Comparison of ENCODE assay signal across 25 mouse cellular contexts in genomic region chr4:35189794-35190193, GRCm38 (mm10). TPM values are rescaled to one million over a fixed set of nuclear protein-coding genes. Genes with fewer than 3 reads are reported as not detected.
DNase-seq lines count a peak whose midpoint lies in the region; ATAC-seq and TF ChIP-seq lines count a peak whose summit lies in the region.
"Had no signal": no experiment of that assay in that cellular context is flagged by ENCODE, and none has a peak within 500 bp of the region (broad histone marks: within the 10 kb centered on the region; RNA-seq: fewer than 3 reads in every experiment).

No protein-coding gene starts in this region.

- no peaks in the 10 kb centered on the region for H3K36me3 ChIP-seq in heart, embryonic 11.5 days (ENCODE audit: control insufficient read depth, insufficient read depth, low read length)
- peaks cover 7% of the 10 kb centered on the region for H3K36me3 ChIP-seq in heart, adult 2 months (ENCODE audit: control insufficient read depth, insufficient read depth, low read length)
- H3K36me3 ChIP-seq in lung, embryonic 14.5 days (ENCODE audit: insufficient read depth) = peaks cover 4% of the 10 kb centered on the region; the same call in 1 of the 2 replicates
- H3K36me3 ChIP-seq in forebrain, embryonic 10.5 days (replicated peaks) = 0 out of 2 replicates have a peak, but pooled peaks cover 3% of the 10 kb centered on the region
- H3K36me3 ChIP-seq: limb, embryonic 10.5 days had no signal

- 0 out of 2 replicates have a peak, but pooled peaks have one; percentile 35 for ATAC-seq in heart, embryonic 11.5 days (replicated peaks; ENCODE audit: insufficient number of reproducible peaks, low FRiP score, low TSS enrichment)
- ATAC-seq in lung, embryonic 14.5 days (ENCODE audit: insufficient read depth) = no peak
- ATAC-seq: forebrain, embryonic 13.5 days; liver, postnatal 0 days had no signal

- no peak overlapping the region for H3K4me2 ChIP-seq in heart, embryonic 11.5 days
- H3K4me2 ChIP-seq in lung, embryonic 14.5 days = no peak overlapping the region
- H3K4me2 ChIP-seq: forebrain, embryonic 13.5 days; hindbrain, embryonic 13.5 days had no signal

- 64% methylated on average over 5 of the region's 5 CpGs for WGBS in heart, embryonic 11.5 days (ENCODE audit: insufficient replicate concordance)
- WGBS in heart, adult 2 months = 59% methylated on average over 5 of the region's 5 CpGs
- WGBS in lung, embryonic 14.5 days = 61% methylated on average over 5 of the region's 5 CpGs
- 68% methylated on average over 5 of the region's 5 CpGs for WGBS in lung, adult 2 months
- 88% methylated on average over 5 of the region's 5 CpGs for WGBS in forebrain, embryonic 10.5 days

- H3K27me3 ChIP-seq in heart, embryonic 11.5 days (ENCODE audit: control insufficient read depth, insufficient read depth, low read length) = no peaks in the 10 kb centered on the region
- H3K27me3 ChIP-seq in heart, adult 2 months (ENCODE audit: control insufficient read depth, insufficient read depth, low read length) = no peaks in the 10 kb centered on the region
- H3K27me3 ChIP-seq in lung, embryonic 14.5 days (ENCODE audit: insufficient read depth, low read length) = no peaks in the 10 kb centered on the region
- no peaks in the 10 kb centered on the region for H3K27me3 ChIP-seq in forebrain, embryonic 10.5 days (ENCODE audit: poor library complexity, severe bottlenecking)
- H3K27me3 ChIP-seq: forebrain, embryonic 13.5 days; hindbrain, embryonic 13.5 days; megakaryocyte, embryonic 14.5 days had no signal

- TF ChIP-seq CTCF in heart, adult 2 months (IDR thresholded peaks at IDR 0.05) = no peak
- TF ChIP-seq CTCF in lung, embryonic 14.5 days (IDR thresholded peaks at IDR 0.05; ENCODE audit: low read depth) = no peak
- TF ChIP-seq CTCF in lung, adult 2 months (IDR thresholded peaks at IDR 0.05; ENCODE audit: insufficient read depth, low read length) = no peak

- no peak for DNase-seq in heart, adult 2 months
- peak; percentile 9 to 13 for DNase-seq in heart, postnatal 10 days
- DNase-seq in heart, postnatal 14 days = no peak
- DNase-seq in lung, embryonic 14.5 days = peak; percentile 56
- no peak for DNase-seq in lung, adult 2 months
- peak; percentile 30 to 44 for DNase-seq in frontal cortex, postnatal 36 days (ENCODE audit: low spot score in 2 of 2)
- no peak for DNase-seq in forebrain, embryonic 10.5 days (ENCODE audit: extremely low spot score, low spot score)
- DNase-seq: adrenal gland, postnatal 36 days; B cell, adult 2 months; cerebellum, adult 2 months; cerebellum, postnatal 36 days; gastrocnemius, adult 2 months; kidney, adult 9 months; kidney, postnatal 25 days; liver, postnatal 0 days; midbrain, embryonic 14.5 days had no signal

- no peak overlapping the region for H3K4me3 ChIP-seq in heart, embryonic 11.5 days (ENCODE audit: low read depth, low read length)
- H3K4me3 ChIP-seq in heart, adult 2 months = no peak overlapping the region
- no peak overlapping the region for H3K4me3 ChIP-seq in lung, embryonic 14.5 days (ENCODE audit: low read depth, low read length)
- no peak overlapping the region for H3K4me3 ChIP-seq in lung, adult 2 months (replicated peaks; ENCODE audit: extremely low read depth, low read depth, low read length)
- no peak overlapping the region for H3K4me3 ChIP-seq in forebrain, embryonic 10.5 days
- H3K4me3 ChIP-seq: forebrain, embryonic 13.5 days; gastrocnemius, adult 2 months; hindbrain, embryonic 13.5 days; limb, embryonic 10.5 days; megakaryocyte, embryonic 14.5 days had no signal

- H3K4me1 ChIP-seq in heart, embryonic 11.5 days (ENCODE audit: control insufficient read depth, insufficient read depth, low read length) = peaks cover 13% of the 10 kb centered on the region
- H3K4me1 ChIP-seq in heart, adult 2 months (ENCODE audit: control insufficient read depth, insufficient read depth, low read length) = no peaks in the 10 kb centered on the region
- H3K4me1 ChIP-seq in lung, embryonic 14.5 days (ENCODE audit: insufficient read depth) = no peaks in the 10 kb centered on the region
- H3K4me1 ChIP-seq in lung, adult 2 months (ENCODE audit: control insufficient read depth, insufficient read depth, low read length) = peaks cover 2% of the 10 kb centered on the region; the same call in 1 of the 2 replicates
- H3K4me1 ChIP-seq in forebrain, embryonic 10.5 days = no peaks in the 10 kb centered on the region
- H3K4me1 ChIP-seq: forebrain, embryonic 13.5 days; hindbrain, embryonic 13.5 days; limb, embryonic 10.5 days had no signal

- TF ChIP-seq EP300 in heart, adult 2 months (IDR thresholded peaks at IDR 0.05; ENCODE audit: insufficient read depth, low read depth, low read length) = no peak

- H3K9me3 ChIP-seq in heart, embryonic 11.5 days (replicated peaks; ENCODE audit: control insufficient read depth, low read length) = no peaks in the 10 kb centered on the region
- H3K9me3 ChIP-seq in lung, embryonic 14.5 days (ENCODE audit: low read depth, low read length) = no peaks in the 10 kb centered on the region
- no peaks in the 10 kb centered on the region for H3K9me3 ChIP-seq in forebrain, embryonic 10.5 days
- H3K9me3 ChIP-seq: forebrain, embryonic 13.5 days; hindbrain, embryonic 13.5 days; limb, embryonic 10.5 days had no signal

- H3K27ac ChIP-seq in heart, embryonic 11.5 days (ENCODE audit: low read depth, low read length) = peak overlapping the region; percentile 17; the same call in 1 of the 2 replicates
- H3K27ac ChIP-seq in heart, adult 2 months = no peak overlapping the region
- H3K27ac ChIP-seq in lung, embryonic 14.5 days (ENCODE audit: low read depth) = no peak overlapping the region
- no peak overlapping the region for H3K27ac ChIP-seq in forebrain, embryonic 10.5 days
- H3K27ac ChIP-seq: forebrain, embryonic 13.5 days; gastrocnemius, adult 2 months; hindbrain, embryonic 13.5 days; limb, embryonic 10.5 days; stomach, postnatal 0 days had no signal

- H3K79me2 ChIP-seq in heart, adult 2 months (replicated peaks; ENCODE audit: control insufficient read depth, insufficient read depth, low read length) = no peaks in the 10 kb centered on the region

- H3K9ac ChIP-seq in heart, embryonic 11.5 days (ENCODE audit: low read depth, low read length) = no peak overlapping the region
- H3K9ac ChIP-seq in heart, adult 2 months (ENCODE audit: low read depth, low read length) = no peak overlapping the region
- H3K9ac ChIP-seq in lung, embryonic 14.5 days = no peak overlapping the region
- H3K9ac ChIP-seq: forebrain, embryonic 13.5 days; hindbrain, embryonic 13.5 days; liver, postnatal 0 days had no signal

- TF ChIP-seq POLR2A in heart, adult 2 months (IDR thresholded peaks at IDR 0.05; ENCODE audit: insufficient read depth, low read depth, low read length) = no peak
- TF ChIP-seq POLR2A in lung, adult 2 months (IDR thresholded peaks at IDR 0.05; ENCODE audit: borderline replicate concordance, extremely low read depth, low read depth, low read length) = no peak

- intact Hi-C loops in heart, adult 2 months (cut with DNase I) = loop anchor here (5.0 kb wide), 1 partner anchor 32 kb away; the partner anchor contains the start of gene Mob3b
- intact Hi-C loops in heart, postnatal 10 days (cut with DNase I) = no loop called here
- intact Hi-C loops in heart, postnatal 14 days (cut with DNase I) = no loop called here

RNA-seq across cellular contexts. Expression of gene Mob3b, which starts 32.5 kb away (rescaled TPM):
- polyA plus RNA-seq in heart, embryonic 11.5 days (2014; fragmentation: Nextera tagmentation; extraction: Ambion mirVana) = 2.7 and 3.4 TPM in 2 replicates
- total RNA-seq in heart, adult 2 months (2021) = 1 to 10 TPM; 1.2 to 1.4 TPM
- 0.56 and 0.66 TPM in 2 replicates for polyA plus RNA-seq in heart, adult 2 months (2012; rRNA removed)
- 1 to 10 TPM in 1 of 2 experiments, under 1 TPM in 1; 0.96 to 1.2 TPM for total RNA-seq in heart, postnatal 10 days (2021)
- 1 to 10 TPM; 1.1 to 1.8 TPM for total RNA-seq in heart, postnatal 14 days (2021)
- polyA plus RNA-seq in lung, embryonic 14.5 days (2014; fragmentation: Nextera tagmentation; extraction: Ambion mirVana) = 14.0 and 14.9 TPM in 2 replicates
- polyA plus RNA-seq in lung, adult 2 months (2012; rRNA removed) = 8.4 and 10.4 TPM in 2 replicates
- polyA plus RNA-seq in forebrain, embryonic 10.5 days (2016; fragmentation: Nextera tagmentation; extraction: Ambion mirVana) = 20.3 and 24.1 TPM in 2 replicates

RNA-seq across cellular contexts. Expression of gene C9orf72, which starts 36.2 kb away (rescaled TPM):
- polyA plus RNA-seq in heart, embryonic 11.5 days (2014; fragmentation: Nextera tagmentation; extraction: Ambion mirVana) = 20.7 and 26.5 TPM in 2 replicates
- 10 to 100 TPM; 22.4 to 24.2 TPM for total RNA-seq in heart, adult 2 months (2021)
- polyA plus RNA-seq in heart, adult 2 months (2012; rRNA removed) = 11.6 and 23.6 TPM in 2 replicates
- total RNA-seq in heart, postnatal 10 days (2021) = 10 to 100 TPM; 23.1 TPM
- total RNA-seq in heart, postnatal 14 days (2021) = 10 to 100 TPM; 23.7 to 25.8 TPM
- polyA plus RNA-seq in lung, embryonic 14.5 days (2014; fragmentation: Nextera tagmentation; extraction: Ambion mirVana) = 14.6 and 16.3 TPM in 2 replicates
- polyA plus RNA-seq in lung, adult 2 months (2012; rRNA removed) = 4.6 and 6.4 TPM in 2 replicates
- 14.3 and 17.1 TPM in 2 replicates for polyA plus RNA-seq in forebrain, embryonic 10.5 days (2016; fragmentation: Nextera tagmentation; extraction: Ambion mirVana)

RNA-seq across cellular contexts. Expression of gene Ifnk, which starts 37.9 kb away (rescaled TPM):
- not detected in 2 replicates for polyA plus RNA-seq in heart, embryonic 11.5 days (2014; fragmentation: Nextera tagmentation; extraction: Ambion mirVana)
- total RNA-seq in heart, adult 2 months (2021) = not detected
- polyA plus RNA-seq in heart, adult 2 months (2012; rRNA removed) = not detected in 2 replicates
- total RNA-seq in heart, postnatal 10 days (2021) = not detected
- total RNA-seq in heart, postnatal 14 days (2021) = not detected
- 0.32 and 0.39 TPM in 2 replicates for polyA plus RNA-seq in lung, embryonic 14.5 days (2014; fragmentation: Nextera tagmentation; extraction: Ambion mirVana)
- not detected in 2 replicates for polyA plus RNA-seq in lung, adult 2 months (2012; rRNA removed)
- 0.39 and 0.67 TPM in 2 replicates for polyA plus RNA-seq in forebrain, embryonic 10.5 days (2016; fragmentation: Nextera tagmentation; extraction: Ambion mirVana)
- total RNA-seq: adrenal gland, postnatal 36 days; gastrocnemius, adult 2 months; liver, adult 2 months had no signal
- polyA plus RNA-seq: cerebellum, adult 2 months; forebrain, embryonic 13.5 days; gonadal fat pad, adult 2 months; hindbrain, embryonic 13.5 days; liver, adult 2 months; midbrain, embryonic 14.5 days; neural tube, embryonic 14.5 days had no signal

Comparison
In these comparisons a context has a peak if more than half of its experiments do, and no peak if none do; other contexts are left out.
1. DNase-seq: peak in heart, postnatal 10 days (2 of 2), lung, embryonic 14.5 days (single experiment) and frontal cortex, postnatal 36 days (2 of 2); none in heart, adult 2 months (0 of 2), heart, postnatal 14 days (0 of 2), lung, adult 2 months (single experiment) and forebrain, embryonic 10.5 days (single experiment).